Mouse (Mus musculus) CH12.LX (cell line): ENCODE measurements around the gene Exoc2.

Experiments
- CHD2 ChIP-seq: IDR thresholded peaks from 2 replicates; pipeline ENCODE4 v1.6.1; 2011; ENCODE audit warnings: low read length, improper control_type of control experiment
- MXI1 ChIP-seq: IDR thresholded peaks from 2 replicates; pipeline ENCODE4 v1.6.1; 2011; ENCODE audit warnings: mild to moderate bottlenecking, low read depth, low read length, improper control_type of control experiment
- UBTF ChIP-seq: IDR thresholded peaks from 2 replicates; pipeline ENCODE4 v1.6.1; 2012; ENCODE audit warnings: low read depth, mild to moderate bottlenecking, inconsistent platforms, low read length, improper control_type of control experiment, moderate library complexity
- USF1 ChIP-seq: IDR thresholded peaks from 2 replicates; pipeline ENCODE4 v1.6.1; 2014; ENCODE audit warnings: low read depth, mild to moderate bottlenecking, inconsistent platforms, low read length, improper control_type of control experiment

DNA sequence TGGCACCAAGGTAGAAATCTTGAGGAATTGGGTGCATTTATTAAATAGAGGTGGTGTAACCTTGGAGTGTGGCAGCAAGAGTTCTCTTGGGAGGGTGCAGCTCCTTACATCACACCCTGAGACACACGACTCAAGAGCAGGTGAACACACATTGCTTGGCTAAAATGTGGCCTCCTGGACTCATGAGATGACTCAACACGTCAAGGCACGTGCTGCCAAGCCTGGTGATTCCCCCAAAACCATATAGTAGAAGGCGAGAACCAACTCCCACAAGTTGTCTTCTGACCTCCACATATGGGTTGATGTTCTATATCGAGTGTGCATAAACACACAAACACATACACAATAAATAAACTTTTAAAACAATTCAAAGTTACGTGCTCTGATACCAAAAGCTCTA is 25.9 kb upstream of the Exoc2 start:
- TF ChIP-seq MXI1 (no peak), CHD2 (no peak), USF1 (no peak), UBTF (no peak)
